Mouse (Mus musculus) urinary bladder, postnatal 4 days (tissue): ENCODE data around the gene Scpep1.

Source experiments
- DNase-seq, 2 experiments: peaks; one replicate each; pipeline ENCODE4 v3.0.0; 2021 to 2022; ENCODE audit warnings: low spot score in 2 of 2

The Scpep1 gene

GRCm38 (mm10) chr11:88878011-88878410, 77.3 kb downstream of the Scpep1 start:
- DNase-seq, result no peak
